Mouse (Mus musculus): ENCODE measurements around the gene Trim2. TPM values are rescaled to one million over a fixed set of nuclear protein-coding genes. Genes with fewer than 3 reads are reported as not detected.

The Trim2 gene
- polyA plus RNA-seq, 1 experiment from 2014 or later, result 37.7 TPM

GRCm38 (mm10) chr3:84140947-84141346 is 165.7 kb downstream of the Trim2 start:
- Histone ChIP-seq H3K9ac (replicated peaks; ENCODE audit: low read length) (no peak overlapping the region), H3K36me3 (replicated peaks; ENCODE audit: control insufficient read depth, insufficient read depth, low read depth, low read length) (no peaks in the 10 kb centered on the region), H3K27ac (replicated peaks; ENCODE audit: low read depth, low read length) (peak overlapping the region; percentile 60; the same call in 1 of the 2 replicates), H3K9me3 (replicated peaks; ENCODE audit: control insufficient read depth, low read length) (no peaks in the 10 kb centered on the region), H3K4me3 (ENCODE audit: low read depth, low read length) (no peak overlapping the region), H3K4me2 (ENCODE audit: low read depth, low read length) (no peak overlapping the region), H3K27me3 (ENCODE audit: control insufficient read depth, insufficient read depth, low read length) (no peaks in the 10 kb centered on the region), H3K4me1 (ENCODE audit: control insufficient read depth, insufficient read depth, low read length) (no peaks in the 10 kb centered on the region; the same call in 1 of the 2 replicates)
- DNase-seq (ENCODE audit: low spot score) (peak; percentile 80), ATAC-seq (replicated peaks; ENCODE audit: insufficient number of reproducible peaks, low FRiP score, low TSS enrichment, low read depth) (peak; percentile 56; the same call in 1 of the 2 replicates)
- 30% methylated on average over 7 of the region's 7 CpGs for WGBS

GRCm38 (mm10) chr3:84136509-84136908 is 170.2 kb downstream of the Trim2 start:
- Histone ChIP-seq H3K27ac (replicated peaks; ENCODE audit: low read depth, low read length) (no peak overlapping the region), H3K36me3 (replicated peaks; ENCODE audit: control insufficient read depth, insufficient read depth, low read depth, low read length) (no peaks in the 10 kb centered on the region), H3K27me3 (ENCODE audit: control insufficient read depth, insufficient read depth, low read length) (no peaks in the 10 kb centered on the region), H3K9ac (replicated peaks; ENCODE audit: low read length) (no peak overlapping the region), H3K4me1 (ENCODE audit: control insufficient read depth, insufficient read depth, low read length) (peaks cover 2% of the 10 kb centered on the region), H3K9me3 (replicated peaks; ENCODE audit: control insufficient read depth, low read length) (no peaks in the 10 kb centered on the region), H3K4me3 (ENCODE audit: low read depth, low read length) (no peak overlapping the region), H3K4me2 (ENCODE audit: low read depth, low read length) (no peak overlapping the region)
- WGBS, result 83% methylated on average over 7 of the region's 7 CpGs
- ATAC-seq (replicated peaks; ENCODE audit: insufficient number of reproducible peaks, low FRiP score, low TSS enrichment, low read depth), result no peak
- no peak for DNase-seq (ENCODE audit: low spot score)

- Histone ChIP-seq H3K27me3 (ENCODE audit: control insufficient read depth, insufficient read depth, low read length) (no peaks in the 10 kb centered on the region), H3K4me3 (ENCODE audit: low read depth, low read length) (no peak overlapping the region), H3K9me3 (replicated peaks; ENCODE audit: control insufficient read depth, low read length) (no peaks in the 10 kb centered on the region), H3K9ac (replicated peaks; ENCODE audit: low read length) (no peak overlapping the region), H3K4me1 (ENCODE audit: control insufficient read depth, insufficient read depth, low read length) (peaks cover 2% of the 10 kb centered on the region; the same call in 1 of the 2 replicates), H3K36me3 (replicated peaks; ENCODE audit: control insufficient read depth, insufficient read depth, low read depth, low read length) (no peaks in the 10 kb centered on the region), H3K27ac (replicated peaks; ENCODE audit: low read depth, low read length) (no peak overlapping the region), H3K4me2 (ENCODE audit: low read depth, low read length) (no peak overlapping the region)
- DNase-seq (ENCODE audit: low spot score) (no peak), ATAC-seq (replicated peaks; ENCODE audit: insufficient number of reproducible peaks, low FRiP score, low TSS enrichment, low read depth) (no peak)
- WGBS, result 58% methylated on average over 6 of the region's 6 CpGs
Measured at GRCm38 (mm10) chr3:84135933-84136332, 170.7 kb downstream of the Trim2 start.

DNA sequence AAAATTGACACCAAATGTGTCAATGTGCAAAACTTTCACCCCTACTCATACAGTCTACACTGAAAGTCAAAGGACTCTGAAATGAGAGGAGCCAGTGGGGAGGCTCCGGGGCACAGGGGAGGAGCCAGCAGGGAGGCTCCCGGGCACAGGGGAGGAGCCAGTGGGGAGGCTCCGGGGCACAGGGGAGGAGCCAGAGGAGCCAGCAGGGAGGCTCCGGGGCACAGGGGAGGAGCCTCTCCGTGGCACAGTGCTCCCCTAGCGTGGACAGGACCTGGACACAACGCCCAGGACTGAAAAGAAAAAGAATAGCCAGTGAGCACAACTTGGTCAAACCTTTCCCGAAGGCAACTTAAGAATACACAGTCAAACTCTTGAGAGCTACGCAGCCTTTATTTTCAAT is 171.3 kb downstream of the Trim2 start:
- no peak overlapping the region for H3K27ac ChIP-seq (replicated peaks; ENCODE audit: low read depth, low read length)
- DNase-seq (ENCODE audit: low spot score) (no peak), ATAC-seq (replicated peaks; ENCODE audit: insufficient number of reproducible peaks, low FRiP score, low TSS enrichment, low read depth) (0 out of 2 replicates have a peak, but pooled peaks have one; percentile 62)
- H3K9ac ChIP-seq (replicated peaks; ENCODE audit: low read length), result no peak overlapping the region
- H3K4me2 ChIP-seq (ENCODE audit: low read depth, low read length), result no peak overlapping the region
- H3K4me1 ChIP-seq (ENCODE audit: control insufficient read depth, insufficient read depth, low read length), result peaks cover 2% of the 10 kb centered on the region; the same call in 1 of the 2 replicates
- no peak overlapping the region for H3K4me3 ChIP-seq (ENCODE audit: low read depth, low read length)
- no peaks in the 10 kb centered on the region for H3K36me3 ChIP-seq (replicated peaks; ENCODE audit: control insufficient read depth, insufficient read depth, low read depth, low read length)
- no peaks in the 10 kb centered on the region for H3K9me3 ChIP-seq (replicated peaks; ENCODE audit: control insufficient read depth, low read length)
- 33% methylated on average over 9 of the region's 9 CpGs for WGBS
- H3K27me3 ChIP-seq (ENCODE audit: control insufficient read depth, insufficient read depth, low read length), result no peaks in the 10 kb centered on the region

GRCm38 (mm10) chr3:84131369-84131768 is 175.3 kb downstream of the Trim2 start:
- no peaks in the 10 kb centered on the region for H3K27me3 ChIP-seq (ENCODE audit: control insufficient read depth, insufficient read depth, low read length)
- 83% methylated on average over 3 of the region's 3 CpGs for WGBS
- no peaks in the 10 kb centered on the region for H3K9me3 ChIP-seq (replicated peaks; ENCODE audit: control insufficient read depth, low read length)
- H3K36me3 ChIP-seq (replicated peaks; ENCODE audit: control insufficient read depth, insufficient read depth, low read depth, low read length), result no peaks in the 10 kb centered on the region
- DNase-seq (ENCODE audit: low spot score) (no peak), ATAC-seq (replicated peaks; ENCODE audit: insufficient number of reproducible peaks, low FRiP score, low TSS enrichment, low read depth) (no peak)
- no peak overlapping the region for H3K9ac ChIP-seq (replicated peaks; ENCODE audit: low read length)
- H3K4me3 ChIP-seq (ENCODE audit: low read depth, low read length), result no peak overlapping the region
- no peak overlapping the region for H3K27ac ChIP-seq (replicated peaks; ENCODE audit: low read depth, low read length)
- peaks cover 2% of the 10 kb centered on the region; the same call in 1 of the 2 replicates for H3K4me1 ChIP-seq (ENCODE audit: control insufficient read depth, insufficient read depth, low read length)
- no peak overlapping the region for H3K4me2 ChIP-seq (ENCODE audit: low read depth, low read length)

DNA sequence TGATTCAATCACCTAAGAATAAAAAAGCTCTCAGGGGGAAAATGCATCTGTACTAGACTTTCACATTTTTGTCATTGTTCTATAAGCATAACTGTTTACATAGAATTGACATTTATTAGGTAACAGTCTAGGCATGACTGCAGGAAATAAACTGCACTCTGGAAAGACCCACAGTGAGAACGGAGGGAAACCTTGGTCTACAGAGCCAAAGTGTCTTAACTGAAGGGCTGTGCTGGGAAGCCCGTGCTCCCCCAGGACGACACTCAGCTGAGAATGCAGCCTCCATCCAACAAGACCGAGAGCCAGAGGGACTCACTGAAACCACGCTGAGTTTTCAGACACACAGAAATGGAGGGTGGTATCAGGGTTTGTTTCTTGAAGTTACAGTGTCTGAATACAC is 175.9 kb downstream of the Trim2 start:
- DNase-seq (ENCODE audit: low spot score), result no peak
- no peak overlapping the region for H3K27ac ChIP-seq (replicated peaks; ENCODE audit: low read depth, low read length)
- H3K4me1 ChIP-seq (ENCODE audit: control insufficient read depth, insufficient read depth, low read length), result peaks cover 2% of the 10 kb centered on the region; the same call in 1 of the 2 replicates
- no peak overlapping the region for H3K9ac ChIP-seq (replicated peaks; ENCODE audit: low read length)
- no peak for ATAC-seq (replicated peaks; ENCODE audit: insufficient number of reproducible peaks, low FRiP score, low TSS enrichment, low read depth)
- H3K9me3 ChIP-seq (replicated peaks; ENCODE audit: control insufficient read depth, low read length), result no peaks in the 10 kb centered on the region
- WGBS, result 65% methylated on average over 5 of the region's 5 CpGs
- H3K27me3 ChIP-seq (ENCODE audit: control insufficient read depth, insufficient read depth, low read length), result no peaks in the 10 kb centered on the region
- no peaks in the 10 kb centered on the region for H3K36me3 ChIP-seq (replicated peaks; ENCODE audit: control insufficient read depth, insufficient read depth, low read depth, low read length)
- H3K4me3 ChIP-seq (ENCODE audit: low read depth, low read length), result no peak overlapping the region
- no peak overlapping the region for H3K4me2 ChIP-seq (ENCODE audit: low read depth, low read length)

DNA sequence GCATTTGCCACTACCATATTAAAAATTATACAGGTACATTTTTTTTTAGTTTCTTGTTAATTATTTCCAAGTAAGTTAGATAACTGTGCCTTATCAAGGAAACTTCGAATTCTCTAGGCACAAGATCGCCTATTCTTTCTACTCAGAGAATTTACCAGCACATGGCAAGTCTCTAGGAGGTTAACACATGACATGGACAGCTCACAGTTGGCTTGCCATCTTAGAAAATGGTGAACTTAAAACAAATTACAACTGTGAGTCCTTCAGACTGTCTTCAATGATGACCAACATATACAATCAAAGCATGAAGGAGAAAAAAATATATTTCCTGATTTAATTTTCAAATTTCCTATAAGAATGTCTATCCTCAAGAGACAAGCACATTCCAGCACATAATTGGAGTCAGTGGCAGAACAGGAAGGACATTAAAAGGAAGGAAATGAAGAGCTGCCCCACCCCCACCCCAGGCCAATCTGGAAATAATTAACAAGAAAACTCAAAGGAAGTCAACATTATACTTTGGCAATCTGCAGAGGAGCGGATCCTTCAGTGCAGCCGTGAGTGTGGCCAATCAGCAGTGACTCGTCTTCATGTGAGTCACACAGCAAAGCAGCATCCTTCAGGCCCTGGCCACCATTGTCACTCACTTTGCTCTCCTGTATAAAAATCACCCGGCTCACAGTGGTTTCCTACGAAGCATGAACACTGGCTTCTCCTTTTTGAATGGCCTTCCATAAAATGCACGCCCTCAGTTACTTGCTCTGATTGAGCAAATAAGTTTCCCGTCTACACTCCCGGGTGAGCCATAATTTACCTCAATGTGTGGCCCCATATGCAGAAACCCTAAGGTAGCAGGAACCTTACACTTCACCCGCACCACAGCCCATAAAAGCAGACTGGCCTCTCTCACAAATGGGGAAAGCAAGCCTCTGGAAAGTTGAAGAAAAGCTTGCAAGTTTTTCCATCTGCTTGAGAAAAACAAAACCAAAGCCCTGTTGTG is 177.5 kb downstream of the Trim2 start:
- H3K36me3 ChIP-seq (replicated peaks; ENCODE audit: control insufficient read depth, insufficient read depth, low read depth, low read length), result no peaks in the 10 kb centered on the region
- WGBS, result 43% methylated on average over 11 of the region's 11 CpGs
- H3K27ac ChIP-seq (replicated peaks; ENCODE audit: low read depth, low read length), result peak overlapping the region; percentile 6
- DNase-seq (ENCODE audit: low spot score), result peak; percentile 70
- H3K9me3 ChIP-seq (replicated peaks; ENCODE audit: control insufficient read depth, low read length), result no peaks in the 10 kb centered on the region
- no peak overlapping the region for H3K4me2 ChIP-seq (ENCODE audit: low read depth, low read length)
- H3K9ac ChIP-seq (replicated peaks; ENCODE audit: low read length), result no peak overlapping the region
- no peaks in the 10 kb centered on the region for H3K4me1 ChIP-seq (ENCODE audit: control insufficient read depth, insufficient read depth, low read length)
- no peaks in the 10 kb centered on the region for H3K27me3 ChIP-seq (ENCODE audit: control insufficient read depth, insufficient read depth, low read length)
- H3K4me3 ChIP-seq (ENCODE audit: low read depth, low read length), result no peak overlapping the region
- ATAC-seq (replicated peaks; ENCODE audit: insufficient number of reproducible peaks, low FRiP score, low TSS enrichment, low read depth), result 0 out of 2 replicates have a peak, but pooled peaks have one; percentile 66

DNA sequence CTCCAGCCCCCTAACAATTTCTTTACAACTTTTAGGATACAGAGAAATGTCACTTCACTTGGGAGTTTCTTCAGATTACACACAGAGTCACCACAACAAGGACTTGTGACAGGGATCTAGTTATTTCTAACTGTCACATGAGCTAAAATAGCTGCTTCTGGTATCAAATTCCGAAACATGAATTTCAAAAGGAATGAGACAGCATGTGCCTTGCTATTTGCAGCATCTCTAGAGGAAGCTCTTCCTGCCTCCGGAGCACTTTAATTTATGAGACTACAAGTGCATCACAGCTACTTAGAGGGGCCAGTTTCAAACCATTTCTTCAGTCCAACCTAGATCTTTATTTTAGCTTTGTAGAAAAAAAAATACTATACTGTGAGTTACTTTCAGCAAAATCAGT is 179.2 kb downstream of the Trim2 start:
- H3K4me1 ChIP-seq (ENCODE audit: control insufficient read depth, insufficient read depth, low read length), result no peaks in the 10 kb centered on the region
- no peaks in the 10 kb centered on the region for H3K27me3 ChIP-seq (ENCODE audit: control insufficient read depth, insufficient read depth, low read length)
- H3K27ac ChIP-seq (replicated peaks; ENCODE audit: low read depth, low read length), result no peak overlapping the region
- H3K4me2 ChIP-seq (ENCODE audit: low read depth, low read length), result no peak overlapping the region
- no peak overlapping the region for H3K9ac ChIP-seq (replicated peaks; ENCODE audit: low read length)
- H3K36me3 ChIP-seq (replicated peaks; ENCODE audit: control insufficient read depth, insufficient read depth, low read depth, low read length), result no peaks in the 10 kb centered on the region
- no peaks in the 10 kb centered on the region for H3K9me3 ChIP-seq (replicated peaks; ENCODE audit: control insufficient read depth, low read length)
- no peak for ATAC-seq (replicated peaks; ENCODE audit: insufficient number of reproducible peaks, low FRiP score, low TSS enrichment, low read depth)
- H3K4me3 ChIP-seq (ENCODE audit: low read depth, low read length), result no peak overlapping the region
- DNase-seq (ENCODE audit: low spot score), result no peak
- WGBS, result 68% methylated on average over 2 of the region's 2 CpGs
